Mouse (Mus musculus): ENCODE measurements around the gene Eps8l2. TPM values are rescaled to one million over a fixed set of nuclear protein-coding genes. Genes with fewer than 3 reads are reported as not detected.

The Eps8l2 gene
- polyA plus RNA-seq, 1 experiment from 2014 or later: 1.4 TPM

DNA sequence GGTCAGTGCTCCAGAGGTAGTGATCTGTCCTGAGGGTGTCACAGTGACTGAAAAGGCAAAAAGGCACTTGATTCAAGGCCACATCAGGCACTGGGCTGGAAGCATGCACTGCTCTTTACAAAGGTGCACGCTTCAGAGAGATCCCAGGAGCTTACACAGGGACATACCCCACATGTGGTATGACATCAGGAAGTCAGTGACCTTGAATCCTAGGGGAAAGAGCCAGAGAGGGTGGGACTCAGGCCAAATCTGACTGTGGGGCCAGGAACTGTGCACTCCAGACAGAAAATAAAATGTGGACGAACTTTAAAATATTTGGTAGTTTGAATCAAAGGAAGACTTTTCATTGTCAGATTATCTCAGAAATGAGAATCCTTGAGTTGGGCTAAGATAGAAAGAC is 24.3 kb upstream of the Eps8l2 start:
- no peaks in the 10 kb centered on the region for H3K4me1 ChIP-seq
- no peaks in the 10 kb centered on the region for H3K27me3 ChIP-seq
- no peak overlapping the region for H3K27ac ChIP-seq (replicated peaks)
- no peaks in the 10 kb centered on the region for H3K9me3 ChIP-seq
- no peak overlapping the region for H3K4me3 ChIP-seq
- H3K4me2 ChIP-seq (replicated peaks): no peak overlapping the region
- 94% methylated on average over 2 of the region's 2 CpGs for WGBS
- H3K9ac ChIP-seq (replicated peaks): no peak overlapping the region
- peaks cover 98% of the 10 kb centered on the region for H3K36me3 ChIP-seq
- no peak for ATAC-seq (ENCODE audit: low FRiP score, low read depth)

DNA sequence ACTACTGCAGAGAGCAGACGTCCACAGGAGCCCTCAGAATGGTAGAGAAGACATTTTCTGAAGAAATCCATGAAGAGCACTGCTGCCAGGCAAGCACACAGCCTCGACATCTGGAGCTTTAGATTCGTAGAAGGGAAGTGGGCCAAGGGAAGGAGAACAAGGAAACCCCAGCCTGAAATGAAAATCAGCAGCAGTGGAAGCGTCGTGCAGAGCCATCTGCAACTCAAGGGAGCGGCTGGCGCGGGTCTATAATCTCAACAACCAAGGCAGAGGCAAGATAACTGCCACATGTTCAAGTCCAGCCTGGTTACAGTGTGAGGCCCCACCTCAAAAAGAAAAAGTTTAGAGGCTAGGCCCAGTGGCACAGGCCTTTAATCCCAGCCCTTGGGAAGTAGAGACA is 23.6 kb upstream of the Eps8l2 start:
- WGBS: 89% methylated on average over 8 of the region's 8 CpGs
- no peak overlapping the region for H3K27ac ChIP-seq (replicated peaks)
- H3K9me3 ChIP-seq: no peaks in the 10 kb centered on the region
- no peak overlapping the region for H3K9ac ChIP-seq (replicated peaks)
- no peaks in the 10 kb centered on the region for H3K27me3 ChIP-seq
- ATAC-seq (ENCODE audit: low FRiP score, low read depth): no peak
- no peak overlapping the region for H3K4me2 ChIP-seq (replicated peaks)
- peaks cover 98% of the 10 kb centered on the region for H3K36me3 ChIP-seq
- H3K4me3 ChIP-seq: no peak overlapping the region
- H3K4me1 ChIP-seq: no peaks in the 10 kb centered on the region

GRCm38 (mm10) chr7:141315974-141316373 is 22.7 kb upstream of the Eps8l2 start:
- Histone ChIP-seq H3K9ac (replicated peaks) (no peak overlapping the region), H3K4me1 (no peaks in the 10 kb centered on the region), H3K27ac (replicated peaks) (no peak overlapping the region), H3K9me3 (no peaks in the 10 kb centered on the region), H3K4me2 (replicated peaks) (no peak overlapping the region), H3K27me3 (no peaks in the 10 kb centered on the region), H3K4me3 (no peak overlapping the region), H3K36me3 (peaks cover 98% of the 10 kb centered on the region)
- 76% methylated on average over 5 of the region's 5 CpGs for WGBS
- no peak for ATAC-seq (ENCODE audit: low FRiP score, low read depth)

GRCm38 (mm10) chr7:141317619-141318132 is 21.0 kb upstream of the Eps8l2 start:
- no peak for ATAC-seq (ENCODE audit: low FRiP score, low read depth)
- H3K27me3 ChIP-seq: no peaks in the 10 kb centered on the region
- no peaks in the 10 kb centered on the region for H3K4me1 ChIP-seq
- H3K4me3 ChIP-seq: no peak overlapping the region
- H3K4me2 ChIP-seq (replicated peaks): no peak overlapping the region
- H3K9ac ChIP-seq (replicated peaks): no peak overlapping the region
- no peak overlapping the region for H3K27ac ChIP-seq (replicated peaks)
- H3K9me3 ChIP-seq: no peaks in the 10 kb centered on the region
- 82% methylated on average over 1 of the region's 1 CpGs for WGBS
- H3K36me3 ChIP-seq: peaks cover 98% of the 10 kb centered on the region

DNA sequence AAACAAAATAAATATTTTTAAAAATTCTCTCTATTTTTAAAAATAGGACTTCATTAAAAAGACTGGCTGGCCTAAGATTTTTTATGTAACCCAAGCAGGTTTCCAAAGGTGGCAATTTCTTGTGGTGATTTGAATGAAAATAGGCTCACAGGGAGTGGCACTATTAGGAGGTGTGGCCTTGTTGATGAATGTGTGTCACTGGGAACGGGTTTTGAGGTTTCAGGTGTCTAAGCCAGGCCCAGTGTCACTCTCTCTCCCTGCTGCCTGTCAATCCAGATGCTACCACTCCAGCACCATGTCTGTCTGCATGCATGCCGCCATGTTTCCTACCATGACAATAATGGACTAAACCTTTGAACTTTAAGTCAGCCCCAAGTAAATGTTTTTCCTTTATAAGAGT is 19.2 kb upstream of the Eps8l2 start:
- no peak overlapping the region for H3K9ac ChIP-seq (replicated peaks)
- H3K9me3 ChIP-seq: no peaks in the 10 kb centered on the region
- H3K36me3 ChIP-seq: peaks cover 94% of the 10 kb centered on the region
- 80% methylated on average over 2 of the region's 2 CpGs for WGBS
- no peaks in the 10 kb centered on the region for H3K27me3 ChIP-seq
- H3K4me2 ChIP-seq (replicated peaks): no peak overlapping the region
- H3K4me1 ChIP-seq: peaks cover 2% of the 10 kb centered on the region; the same call in 1 of the 2 replicates
- no peak overlapping the region for H3K4me3 ChIP-seq
- no peak overlapping the region for H3K27ac ChIP-seq (replicated peaks)
- no peak for ATAC-seq (ENCODE audit: low FRiP score, low read depth)

DNA sequence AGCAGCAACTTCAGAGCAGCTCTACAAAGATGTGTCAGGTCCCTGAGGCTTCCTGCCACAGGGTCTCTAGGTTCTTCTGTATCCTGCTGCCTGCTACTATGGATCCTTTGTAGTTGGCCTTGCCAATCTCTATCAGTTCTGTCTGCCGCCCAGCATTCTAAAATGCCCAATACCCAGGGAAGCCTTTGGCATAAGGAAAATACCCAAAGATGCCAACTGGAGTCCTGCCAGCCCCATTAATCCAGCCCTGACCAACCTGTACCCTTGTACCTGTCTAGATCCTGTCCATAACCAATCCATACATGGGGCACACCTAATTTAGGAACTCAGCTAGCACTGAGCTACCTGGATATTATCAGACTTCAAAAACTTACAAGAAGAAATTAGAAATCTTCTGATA is 14.0 kb upstream of the Eps8l2 start:
- WGBS: 96% methylated on average over 1 of the region's 1 CpGs
- no peak overlapping the region for H3K4me2 ChIP-seq (replicated peaks)
- H3K9ac ChIP-seq (replicated peaks): no peak overlapping the region
- H3K27ac ChIP-seq (replicated peaks): no peak overlapping the region
- no peaks in the 10 kb centered on the region for H3K9me3 ChIP-seq
- no peaks in the 10 kb centered on the region for H3K27me3 ChIP-seq
- H3K4me1 ChIP-seq: peaks cover 33% of the 10 kb centered on the region
- peaks cover 42% of the 10 kb centered on the region for H3K36me3 ChIP-seq
- no peak overlapping the region for H3K4me3 ChIP-seq
- ATAC-seq (ENCODE audit: low FRiP score, low read depth): no peak

DNA sequence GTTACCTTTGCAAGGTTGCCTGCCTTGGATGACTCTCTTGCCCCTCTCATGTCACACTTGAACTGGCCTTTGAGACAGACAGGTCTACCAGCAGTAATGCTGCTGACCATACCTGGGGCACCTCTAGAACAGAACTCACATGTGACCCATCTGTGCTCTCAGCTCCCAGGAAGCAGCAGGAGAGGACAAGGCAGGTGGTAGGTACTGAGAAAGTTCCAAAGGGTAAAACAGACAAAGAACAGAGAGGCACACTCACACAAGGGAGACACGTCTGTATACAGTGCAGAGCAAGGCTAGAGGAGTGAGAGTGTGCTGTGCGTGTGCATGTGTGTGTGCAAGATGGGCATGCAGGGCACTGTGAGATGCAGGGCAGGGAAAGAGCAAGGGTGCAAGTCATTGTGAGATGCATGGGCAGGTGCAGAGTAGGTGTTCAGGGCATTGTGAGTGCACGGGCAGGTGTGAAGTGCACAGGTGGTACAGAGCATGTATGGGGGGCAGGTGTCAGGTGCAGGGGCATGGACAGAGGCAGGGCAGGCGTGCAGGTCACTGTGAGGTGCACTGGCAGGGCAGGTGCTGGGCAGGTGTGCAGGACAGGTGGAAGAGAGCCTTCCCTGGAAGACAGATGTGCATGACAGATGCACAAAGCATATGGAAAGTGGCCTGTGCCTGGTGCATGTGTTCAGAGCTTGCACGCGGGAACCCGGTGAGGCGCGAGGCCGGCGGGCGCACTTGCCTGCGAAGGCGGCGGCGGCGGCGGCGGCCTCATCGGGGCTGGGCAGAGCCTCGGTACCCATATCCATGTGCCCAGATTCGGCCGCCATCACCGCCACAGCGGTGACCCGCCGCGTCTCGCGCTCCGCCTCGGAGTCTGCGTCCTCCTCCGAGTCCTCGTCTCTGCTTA is 11.9 kb upstream of the Eps8l2 start:
- WGBS: 5% methylated on average over 34 of the region's 35 CpGs
- Histone ChIP-seq H3K27me3 (no peaks in the 10 kb centered on the region), H3K4me1 (peaks cover 33% of the 10 kb centered on the region), H3K4me3 (peak overlapping the region; percentile 69), H3K9ac (replicated peaks) (peak overlapping the region; percentile 83), H3K4me2 (replicated peaks) (peak overlapping the region; percentile 97), H3K27ac (replicated peaks) (peak overlapping the region; percentile 98), H3K36me3 (peaks cover 21% of the 10 kb centered on the region), H3K9me3 (no peaks in the 10 kb centered on the region)
- ATAC-seq (ENCODE audit: low FRiP score, low read depth): peak; percentile 14

DNA sequence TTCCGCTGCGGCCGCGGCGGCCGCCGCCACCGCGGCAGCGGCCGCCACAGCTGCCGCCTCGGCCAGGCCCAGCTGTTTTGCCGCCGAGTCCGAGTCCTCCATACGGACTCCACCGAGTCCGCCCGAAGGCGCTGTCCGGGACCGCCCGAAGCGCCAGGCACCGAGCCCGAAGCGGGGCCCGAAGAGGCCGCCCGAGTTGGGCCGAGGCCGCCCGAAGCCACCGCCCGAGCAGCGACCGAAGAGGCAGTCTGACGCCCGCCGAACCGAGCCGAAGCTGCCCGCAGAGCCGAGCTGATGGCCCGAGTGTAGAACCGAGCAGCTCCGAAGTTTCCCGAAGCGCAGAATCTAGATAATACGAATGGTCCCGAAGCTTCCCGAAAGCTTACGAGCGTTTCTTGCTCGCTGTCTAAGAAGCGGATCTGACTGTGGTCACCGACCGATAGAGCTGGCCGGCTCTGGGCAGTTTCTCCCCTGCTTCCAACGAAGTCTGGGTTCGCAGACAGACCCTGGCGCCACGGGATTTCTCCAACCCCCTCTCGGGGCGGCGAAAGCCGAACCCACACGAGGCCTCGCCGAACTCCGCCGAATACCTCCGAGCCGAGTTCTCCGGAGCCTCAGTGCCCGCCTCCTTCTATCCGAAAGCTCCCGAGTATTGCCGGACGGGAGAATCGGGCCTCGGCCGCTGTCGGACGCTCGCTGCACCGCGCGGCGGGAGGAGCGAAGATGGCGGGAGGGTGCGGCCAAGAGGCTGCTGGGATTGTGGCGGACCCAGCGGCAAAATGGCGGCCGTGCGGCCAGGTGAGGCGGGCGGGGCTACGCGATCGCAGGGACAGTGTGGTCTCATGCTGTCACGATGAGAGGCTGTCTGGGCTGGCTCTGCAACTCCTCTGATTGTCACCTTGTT is 11.0 kb upstream of the Eps8l2 start, which contains the start of the genes Deaf1 and Tmem80:
Gene Deaf1 (minus strand): TSS at position 222 of the 904 bp plus-strand sequence.
Gene Tmem80 (plus strand): TSS at position 271 of the 904 bp plus-strand sequence.
- WGBS: under 1% methylated on average over 105 of the region's 105 CpGs
- peaks cover 33% of the 10 kb centered on the region for H3K4me1 ChIP-seq
- peak within 1 kb of the TSS; percentile 69 for H3K4me3 ChIP-seq
- H3K27me3 ChIP-seq: no peaks in the 10 kb centered on the region
- peak within 1 kb of the TSS; percentile 98 for H3K27ac ChIP-seq (replicated peaks)
- no peaks in the 10 kb centered on the region for H3K9me3 ChIP-seq
- H3K36me3 ChIP-seq: peaks cover 21% of the 10 kb centered on the region
- peak; percentile 95 for ATAC-seq (ENCODE audit: low FRiP score, low read depth)
- H3K4me2 ChIP-seq (replicated peaks): peak within 1 kb of the TSS; percentile 97
- H3K9ac ChIP-seq (replicated peaks): peak within 1 kb of the TSS; percentile 83

GRCm38 (mm10) chr7:141328373-141328990 is 10.2 kb upstream of the Eps8l2 start:
- Histone ChIP-seq H3K27me3 (no peaks in the 10 kb centered on the region), H3K4me3 (peak overlapping the region; percentile 69), H3K36me3 (peaks cover 21% of the 10 kb centered on the region), H3K27ac (replicated peaks) (peak overlapping the region; percentile 98), H3K9me3 (no peaks in the 10 kb centered on the region), H3K9ac (replicated peaks) (peak overlapping the region; percentile 83), H3K4me1 (peaks cover 33% of the 10 kb centered on the region), H3K4me2 (replicated peaks) (peak overlapping the region; percentile 97)
- ATAC-seq (ENCODE audit: low FRiP score, low read depth): peak; percentile 19
- 18% methylated on average over 24 of the region's 24 CpGs for WGBS

DNA sequence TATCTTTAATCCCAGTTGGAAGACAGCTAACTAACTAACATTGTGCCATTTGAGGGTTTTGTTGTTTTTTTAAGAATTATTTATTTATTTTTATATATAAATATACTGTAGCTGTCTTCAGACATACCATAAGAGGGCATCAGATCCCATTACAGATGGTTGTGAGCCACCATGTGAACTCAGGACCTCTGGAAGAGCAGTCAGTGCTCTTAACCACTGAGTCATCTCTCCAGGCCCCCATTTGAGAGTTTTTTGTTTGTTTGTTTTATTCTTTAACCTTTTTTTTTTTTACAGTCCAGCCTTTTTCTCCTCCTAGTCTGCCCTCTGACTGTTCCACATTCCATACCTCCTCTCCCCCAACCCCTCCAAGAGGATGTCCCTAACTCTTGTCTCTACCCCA is 8.0 kb upstream of the Eps8l2 start:
- H3K36me3 ChIP-seq: peaks cover 34% of the 10 kb centered on the region
- ATAC-seq (ENCODE audit: low FRiP score, low read depth): no peak
- H3K4me3 ChIP-seq: no peak overlapping the region
- no peak overlapping the region for H3K27ac ChIP-seq (replicated peaks)
- H3K27me3 ChIP-seq: no peaks in the 10 kb centered on the region
- peaks cover 24% of the 10 kb centered on the region for H3K4me1 ChIP-seq
- no peaks in the 10 kb centered on the region for H3K9me3 ChIP-seq
- H3K9ac ChIP-seq (replicated peaks): no peak overlapping the region
- no peak overlapping the region for H3K4me2 ChIP-seq (replicated peaks)

DNA sequence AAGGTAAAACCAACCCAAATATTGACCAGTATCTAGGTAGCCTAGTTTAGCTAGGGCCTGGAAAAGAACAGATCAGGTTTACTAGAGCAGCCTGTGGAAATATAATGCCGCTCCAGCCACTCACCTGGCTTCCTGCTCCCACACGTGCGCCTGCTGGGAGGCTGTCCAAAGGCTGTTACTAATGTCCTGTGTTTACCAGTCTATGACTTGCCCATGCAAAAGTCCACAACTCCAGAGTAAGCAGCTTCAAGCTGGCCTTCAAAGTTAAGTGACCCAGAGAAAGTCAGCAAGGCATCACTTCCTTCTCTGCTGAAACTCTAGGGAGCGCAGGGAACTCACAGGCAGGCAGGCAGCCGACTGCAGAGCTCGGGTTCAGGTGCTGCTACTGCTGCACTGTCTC is 6.7 kb upstream of the Eps8l2 start:
- Histone ChIP-seq H3K4me2 (replicated peaks) (no peak overlapping the region), H3K9ac (replicated peaks) (no peak overlapping the region), H3K36me3 (peaks cover 41% of the 10 kb centered on the region), H3K4me3 (no peak overlapping the region), H3K4me1 (peaks cover 11% of the 10 kb centered on the region), H3K9me3 (no peaks in the 10 kb centered on the region), H3K27ac (replicated peaks) (no peak overlapping the region), H3K27me3 (no peaks in the 10 kb centered on the region)
- WGBS: 89% methylated on average over 6 of the region's 6 CpGs
- no peak for ATAC-seq (ENCODE audit: low FRiP score, low read depth)

Data from midbrain, embryonic 12.5 days (tissue).